Mouse (Mus musculus): Measurements from ENCODE around the gene Mfsd14a. TPM values are rescaled to one million over a fixed set of nuclear protein-coding genes. Genes with fewer than 3 reads are reported as not detected.
"Not testable (repeated sequence)": the region's sequence is repeated elsewhere in the genome, so short reads cannot be mapped to it uniquely, and the experiment has no call there.

Gene Mfsd14a
- polyA plus RNA-seq, 1 experiment from 2014 or later, result 67.4 TPM

- Histone ChIP-seq H3K4me1 (replicated peaks; ENCODE audit: control insufficient read depth, insufficient read depth, low read length) (peaks cover 32% of the 10 kb centered on the region), H3K4me3 (ENCODE audit: low read depth, low read length) (no peak overlapping the region), H3K9me3 (ENCODE audit: control insufficient read depth, low read length) (no peaks in the 10 kb centered on the region), H3K4me2 (peak overlapping the region; percentile 28), H3K36me3 (ENCODE audit: control insufficient read depth, insufficient read depth, low read length) (no peaks in the 10 kb centered on the region), H3K27me3 (replicated peaks; ENCODE audit: control insufficient read depth, insufficient read depth, low read length) (no peaks in the 10 kb centered on the region), H3K9ac (ENCODE audit: low read depth, low read length) (no peak overlapping the region), H3K27ac (ENCODE audit: low read depth, low read length) (no peak overlapping the region; the same call in 1 of the 2 replicates)
- ATAC-seq (replicated peaks; ENCODE audit: low FRiP score), result no peak
- 76% methylated on average over 15 of the region's 15 CpGs for WGBS
- DNase-seq (ENCODE audit: low spot score), result no peak
Measured at GRCm38 (mm10) chr3:116658928-116659565, 3.4 kb downstream of the Mfsd14a start.

DNA sequence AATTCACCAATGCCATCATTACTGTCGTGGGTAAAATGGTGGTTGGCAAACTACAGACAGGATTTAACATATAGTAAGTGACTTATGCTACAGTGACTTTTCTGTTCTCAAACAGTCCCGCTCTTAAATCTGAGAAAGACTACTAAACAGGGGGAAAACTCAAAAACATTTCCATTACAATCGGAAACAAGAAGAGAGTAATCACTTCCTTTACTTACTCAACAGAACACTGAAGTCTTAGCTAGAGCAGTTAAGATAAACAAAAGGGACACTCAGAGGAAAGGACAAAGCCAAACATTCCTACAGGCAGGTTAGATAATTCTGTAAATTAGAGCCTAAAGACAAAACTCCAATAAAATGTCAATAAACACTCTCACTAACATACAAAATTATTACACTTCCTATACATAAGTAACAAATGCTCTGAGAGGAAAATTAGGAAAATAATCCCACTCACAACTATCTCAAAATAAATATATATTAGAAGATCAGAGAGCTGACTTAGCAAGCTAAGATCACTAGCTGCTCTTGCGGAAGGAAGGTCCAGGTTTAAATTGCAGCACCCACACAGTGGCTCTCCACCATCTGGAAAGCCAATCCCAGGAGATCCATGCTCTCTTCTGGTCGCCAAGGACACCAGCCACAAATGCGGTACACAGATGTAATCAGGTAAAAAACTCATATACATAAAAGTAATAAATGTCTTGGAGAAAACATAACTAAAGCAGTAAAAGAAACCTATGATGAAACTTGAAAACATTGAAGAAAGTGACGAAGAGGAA, 6.1 kb downstream of the Mfsd14a start:
- H3K27ac ChIP-seq (ENCODE audit: low read depth, low read length), result no peak overlapping the region
- H3K36me3 ChIP-seq (ENCODE audit: control insufficient read depth, insufficient read depth, low read length), result no peaks in the 10 kb centered on the region
- WGBS, result 75% methylated on average over 7 of the region's 7 CpGs
- H3K27me3 ChIP-seq (replicated peaks; ENCODE audit: control insufficient read depth, insufficient read depth, low read length), result no peaks in the 10 kb centered on the region
- H3K9me3 ChIP-seq (ENCODE audit: control insufficient read depth, low read length), result no peaks in the 10 kb centered on the region
- no peak overlapping the region for H3K4me3 ChIP-seq (ENCODE audit: low read depth, low read length)
- ATAC-seq (replicated peaks; ENCODE audit: low FRiP score), result no peak
- H3K4me2 ChIP-seq, result no peak overlapping the region
- H3K4me1 ChIP-seq (replicated peaks; ENCODE audit: control insufficient read depth, insufficient read depth, low read length), result peaks cover 42% of the 10 kb centered on the region
- no peak for DNase-seq (ENCODE audit: low spot score)
- no peak overlapping the region for H3K9ac ChIP-seq (ENCODE audit: low read depth, low read length)

DNA sequence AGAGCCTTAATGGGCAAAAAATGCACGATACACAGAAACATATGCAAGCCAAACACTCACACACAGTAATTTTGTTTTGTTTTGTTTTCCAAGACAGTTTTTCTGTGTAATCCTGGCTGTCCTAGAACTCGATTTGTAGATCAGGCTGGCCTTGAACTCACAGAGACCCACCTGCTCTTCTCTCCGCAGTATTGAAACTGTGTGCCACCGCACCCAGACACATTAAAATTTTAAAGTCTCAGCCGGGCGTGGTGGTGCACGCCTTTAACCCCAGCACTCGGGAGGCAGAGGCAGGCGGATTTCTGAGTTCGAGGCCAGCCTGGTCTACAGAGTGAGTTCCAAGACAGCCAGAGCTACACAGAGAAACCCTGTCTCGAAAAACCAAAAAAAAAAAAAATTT, 8.4 kb downstream of the Mfsd14a start:
- not testable (repeated sequence) for H3K27me3 ChIP-seq (replicated peaks; ENCODE audit: control insufficient read depth, insufficient read depth, low read length); H3K9ac ChIP-seq (ENCODE audit: low read depth, low read length); H3K27ac ChIP-seq (ENCODE audit: low read depth, low read length); H3K4me2 ChIP-seq; DNase-seq (ENCODE audit: low spot score); H3K9me3 ChIP-seq (ENCODE audit: control insufficient read depth, low read length); ATAC-seq (replicated peaks; ENCODE audit: low FRiP score); H3K36me3 ChIP-seq (ENCODE audit: control insufficient read depth, insufficient read depth, low read length); H3K4me3 ChIP-seq (ENCODE audit: low read depth, low read length)
- 83% methylated on average over 11 of the region's 11 CpGs for WGBS
- H3K4me1 ChIP-seq (replicated peaks; ENCODE audit: control insufficient read depth, insufficient read depth, low read length), result peaks cover 31% of the 10 kb centered on the region

DNA sequence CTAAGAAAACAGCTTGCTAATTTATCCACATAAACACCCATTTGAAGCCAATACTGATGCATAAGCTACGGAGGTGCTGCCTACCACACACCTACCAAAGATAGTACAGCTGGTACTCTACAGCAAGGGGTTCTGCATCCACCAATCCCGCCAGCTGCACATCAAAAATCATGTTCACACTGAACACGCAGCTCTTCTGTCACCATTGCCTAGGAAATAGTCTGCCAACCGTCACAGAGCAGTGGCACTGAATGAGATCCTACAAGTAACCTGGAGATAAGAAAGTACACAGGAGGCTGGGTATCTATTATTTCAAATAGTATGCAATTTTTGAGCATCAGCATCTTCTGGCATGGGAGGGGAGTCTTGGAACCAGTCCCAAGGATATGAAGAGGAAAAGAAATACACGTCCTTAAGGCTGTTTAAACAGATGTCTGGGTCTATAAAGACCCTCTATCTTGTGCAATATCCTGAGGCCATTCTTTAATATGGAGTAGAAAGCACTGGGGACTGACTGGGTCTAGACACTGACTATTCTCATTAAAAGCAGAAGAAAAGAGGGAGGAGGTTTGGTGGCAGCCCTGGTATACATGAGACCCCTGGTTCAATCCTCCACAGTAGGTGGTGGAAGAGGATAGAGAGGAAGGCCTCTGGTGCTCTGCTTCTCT, 9.1 kb downstream of the Mfsd14a start:
- no peaks in the 10 kb centered on the region for H3K9me3 ChIP-seq (ENCODE audit: control insufficient read depth, low read length)
- 71% methylated on average over 5 of the region's 5 CpGs for WGBS

DNA sequence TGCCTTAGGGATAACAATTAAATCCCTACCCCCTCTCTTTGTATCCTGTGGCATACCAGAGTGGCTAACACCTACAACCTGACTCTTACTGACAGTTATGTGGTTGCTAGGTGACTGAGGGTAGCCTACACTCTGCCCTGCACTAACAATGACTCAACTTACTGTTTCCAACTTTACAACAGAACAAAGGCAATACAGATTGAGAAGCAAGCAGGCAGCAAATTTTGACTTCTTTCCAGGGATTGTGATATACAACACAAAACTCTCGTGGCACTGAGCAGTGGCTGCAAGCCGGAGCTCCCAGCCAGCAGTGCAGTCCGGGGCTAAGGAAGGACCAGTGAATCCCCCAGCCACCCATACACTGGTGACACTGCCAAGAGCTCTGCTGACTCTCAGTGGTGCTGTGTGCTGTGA, 10.4 kb downstream of the Mfsd14a start:
- H3K4me3 ChIP-seq (ENCODE audit: low read depth, low read length), result no peak overlapping the region
- no peak overlapping the region for H3K9ac ChIP-seq (ENCODE audit: low read depth, low read length)
- WGBS, result 77% methylated on average over 3 of the region's 3 CpGs
- H3K27ac ChIP-seq (ENCODE audit: low read depth, low read length), result no peak overlapping the region
- ATAC-seq (replicated peaks; ENCODE audit: low FRiP score) (0 out of 2 replicates have a peak, but pooled peaks have one; percentile 26), DNase-seq (ENCODE audit: low spot score) (no peak)
- H3K9me3 ChIP-seq (ENCODE audit: control insufficient read depth, low read length), result no peaks in the 10 kb centered on the region
- H3K4me1 ChIP-seq (replicated peaks; ENCODE audit: control insufficient read depth, insufficient read depth, low read length), result peaks cover 18% of the 10 kb centered on the region
- no peak overlapping the region for H3K4me2 ChIP-seq
- no peaks in the 10 kb centered on the region for H3K27me3 ChIP-seq (replicated peaks; ENCODE audit: control insufficient read depth, insufficient read depth, low read length)
- H3K36me3 ChIP-seq (ENCODE audit: control insufficient read depth, insufficient read depth, low read length), result peaks cover 4% of the 10 kb centered on the region; the same call in 1 of the 2 replicates

More for the DNA sequence above, 9.1 kb downstream of the Mfsd14a start:
- no peaks in the 10 kb centered on the region for H3K27me3 ChIP-seq (replicated peaks; ENCODE audit: control insufficient read depth, insufficient read depth, low read length)
- H3K27ac ChIP-seq (ENCODE audit: low read depth, low read length), result no peak overlapping the region
- no peak overlapping the region for H3K4me2 ChIP-seq
- no peak overlapping the region for H3K4me3 ChIP-seq (ENCODE audit: low read depth, low read length)
- H3K4me1 ChIP-seq (replicated peaks; ENCODE audit: control insufficient read depth, insufficient read depth, low read length), result peaks cover 28% of the 10 kb centered on the region
- peaks cover 2% of the 10 kb centered on the region; the same call in 1 of the 2 replicates for H3K36me3 ChIP-seq (ENCODE audit: control insufficient read depth, insufficient read depth, low read length)
- no peak for ATAC-seq (replicated peaks; ENCODE audit: low FRiP score)
- H3K9ac ChIP-seq (ENCODE audit: low read depth, low read length), result no peak overlapping the region
- DNase-seq (ENCODE audit: low spot score), result no peak

DNA sequence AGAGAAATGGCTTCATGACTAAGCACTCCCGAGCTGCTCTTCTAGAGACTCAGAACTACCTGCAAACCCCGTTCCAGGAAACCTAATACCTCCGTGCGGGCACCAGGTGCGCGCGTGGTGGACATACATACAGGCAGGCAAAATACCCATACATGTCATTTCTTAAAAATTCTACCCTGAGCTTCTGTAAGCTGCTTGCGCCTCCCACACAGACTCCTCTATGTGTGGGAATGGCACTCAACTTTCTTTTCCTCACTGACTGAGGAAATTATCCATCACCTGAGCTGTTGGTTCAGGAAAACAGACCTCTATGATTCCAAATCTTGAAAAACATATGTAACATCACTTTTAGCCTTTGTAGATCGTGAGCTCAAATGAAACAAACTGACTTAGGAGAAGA, 11.8 kb downstream of the Mfsd14a start:
- no peaks in the 10 kb centered on the region for H3K27me3 ChIP-seq (replicated peaks; ENCODE audit: control insufficient read depth, insufficient read depth, low read length)
- H3K9ac ChIP-seq (ENCODE audit: low read depth, low read length), result no peak overlapping the region
- no peak overlapping the region for H3K4me3 ChIP-seq (ENCODE audit: low read depth, low read length)
- H3K27ac ChIP-seq (ENCODE audit: low read depth, low read length), result no peak overlapping the region
- DNase-seq (ENCODE audit: low spot score), result no peak
- peaks cover 9% of the 10 kb centered on the region for H3K36me3 ChIP-seq (ENCODE audit: control insufficient read depth, insufficient read depth, low read length)
- no peak overlapping the region for H3K4me2 ChIP-seq
- no peak for ATAC-seq (replicated peaks; ENCODE audit: low FRiP score)
- no peaks in the 10 kb centered on the region for H3K9me3 ChIP-seq (ENCODE audit: control insufficient read depth, low read length)
- H3K4me1 ChIP-seq (replicated peaks; ENCODE audit: control insufficient read depth, insufficient read depth, low read length), result peaks cover 15% of the 10 kb centered on the region
- whole genome bisulfite sequencing, result 93% methylated on average over 9 of the region's 9 CpGs

DNA sequence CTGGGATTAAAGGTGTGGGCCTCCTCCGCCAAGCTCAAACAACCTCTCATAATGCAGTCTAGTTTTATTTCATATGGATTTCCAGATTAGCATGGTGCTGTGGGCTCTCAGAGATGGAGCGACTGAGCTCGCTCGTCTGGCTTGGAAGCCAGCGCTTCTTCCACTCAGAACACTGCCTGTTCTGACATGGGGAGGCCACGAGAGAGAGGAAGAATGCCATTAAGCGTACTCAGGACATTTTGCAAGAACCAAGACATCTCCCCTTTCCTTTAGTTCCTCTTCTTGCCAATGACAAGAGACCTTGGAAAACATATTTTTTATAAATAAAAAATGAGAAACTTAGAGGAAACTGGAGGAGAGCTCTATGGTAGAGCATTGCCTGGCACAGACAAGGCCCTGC, 13.7 kb downstream of the Mfsd14a start:
- Histone ChIP-seq H3K27ac (ENCODE audit: low read depth, low read length) (no peak overlapping the region), H3K9ac (ENCODE audit: low read depth, low read length) (no peak overlapping the region), H3K4me1 (replicated peaks; ENCODE audit: control insufficient read depth, insufficient read depth, low read length) (peaks cover 12% of the 10 kb centered on the region), H3K4me2 (no peak overlapping the region), H3K36me3 (ENCODE audit: control insufficient read depth, insufficient read depth, low read length) (peaks cover 17% of the 10 kb centered on the region), H3K4me3 (ENCODE audit: low read depth, low read length) (no peak overlapping the region), H3K9me3 (ENCODE audit: control insufficient read depth, low read length) (no peaks in the 10 kb centered on the region), H3K27me3 (replicated peaks; ENCODE audit: control insufficient read depth, insufficient read depth, low read length) (no peaks in the 10 kb centered on the region)
- no peak for ATAC-seq (replicated peaks; ENCODE audit: low FRiP score)
- WGBS, result 86% methylated on average over 7 of the region's 7 CpGs
- no peak for DNase-seq (ENCODE audit: low spot score)

GRCm38 (mm10) chr3:116646387-116646786, 16.1 kb downstream of the Mfsd14a start:
- Histone ChIP-seq H3K36me3 (ENCODE audit: control insufficient read depth, insufficient read depth, low read length) (peaks cover 31% of the 10 kb centered on the region), H3K4me2 (no peak overlapping the region)
- no peak for ATAC-seq (replicated peaks; ENCODE audit: low FRiP score)

More at GRCm38 (mm10) chr3:116646387-116646786, 16.1 kb downstream of the Mfsd14a start:
- Histone ChIP-seq H3K4me1 (replicated peaks; ENCODE audit: control insufficient read depth, insufficient read depth, low read length) (no peaks in the 10 kb centered on the region), H3K27ac (ENCODE audit: low read depth, low read length) (no peak overlapping the region), H3K9ac (ENCODE audit: low read depth, low read length) (no peak overlapping the region), H3K27me3 (replicated peaks; ENCODE audit: control insufficient read depth, insufficient read depth, low read length) (no peaks in the 10 kb centered on the region), H3K9me3 (ENCODE audit: control insufficient read depth, low read length) (no peaks in the 10 kb centered on the region), H3K4me3 (ENCODE audit: low read depth, low read length) (no peak overlapping the region)
- 93% methylated on average over 1 of the region's 1 CpGs for WGBS
- DNase-seq (ENCODE audit: low spot score), result no peak

All from liver, embryonic 11.5 days (tissue).